Mouse (Mus musculus) gonadal fat pad, adult 2 months (tissue): Measurements from ENCODE around the gene Pde4d. TPM values are rescaled to one million over a fixed set of nuclear protein-coding genes. Genes with fewer than 3 reads are reported as not detected.

Experiments used
- DNase-seq: peaks from one replicate; pipeline ENCODE4 v3.0.0-alpha.2; 2012; ENCODE audit warnings: low read depth
- polyA plus RNA-seq: library from polyadenylated mRNA; depleted of rRNA; stranded (reverse); fragments of >200 nt; gene quantifications from 2 replicates; pipeline ENCODE4 v1.2.3, GENCODE M21; 2012

The Pde4d gene
- polyA plus RNA-seq, 1 experiment = 10.0 TPM

- no peak for DNase-seq
Observed at GRCm38 (mm10) chr13:109380149-109380548, 930.4 kb downstream of the Pde4d start.

- no peak for DNase-seq
Observed at GRCm38 (mm10) chr13:109388626-109389220, 939.0 kb downstream of the Pde4d start.

GRCm38 (mm10) chr13:109402396-109402795 is 952.6 kb downstream of the Pde4d start:
- no peak for DNase-seq

- no peak for DNase-seq
Observed at GRCm38 (mm10) chr13:109402936-109403335, 953.2 kb downstream of the Pde4d start.

GRCm38 (mm10) chr13:109406341-109406740 is 956.6 kb downstream of the Pde4d start:
- DNase-seq = no peak

GRCm38 (mm10) chr13:109407371-109407770 is 957.6 kb downstream of the Pde4d start:
- no peak for DNase-seq

- DNase-seq = no peak
Observed at GRCm38 (mm10) chr13:109420426-109420825, 970.7 kb downstream of the Pde4d start.

GRCm38 (mm10) chr13:109424906-109425305 is 975.2 kb downstream of the Pde4d start:
- no peak for DNase-seq

- no peak for DNase-seq
Observed at GRCm38 (mm10) chr13:109425548-109425947, 975.8 kb downstream of the Pde4d start.

GRCm38 (mm10) chr13:109426058-109426457 is 976.3 kb downstream of the Pde4d start:
- DNase-seq = no peak

- no peak for DNase-seq
Observed at GRCm38 (mm10) chr13:109427541-109427940, 977.8 kb downstream of the Pde4d start.

GRCm38 (mm10) chr13:109429544-109429943 is 979.8 kb downstream of the Pde4d start:
- no peak for DNase-seq

- DNase-seq = no peak
Observed at GRCm38 (mm10) chr13:109437231-109437776, 987.6 kb downstream of the Pde4d start.

- no peak for DNase-seq
Observed at GRCm38 (mm10) chr13:109439436-109440161, 989.9 kb downstream of the Pde4d start.

GRCm38 (mm10) chr13:109440331-109440730 is 990.6 kb downstream of the Pde4d start:
- DNase-seq = no peak

- no peak for DNase-seq
Observed at GRCm38 (mm10) chr13:109440881-109441280, 991.1 kb downstream of the Pde4d start.

GRCm38 (mm10) chr13:109441401-109441973 is 991.7 kb downstream of the Pde4d start:
- DNase-seq = no peak

- DNase-seq = no peak
Observed at GRCm38 (mm10) chr13:109446138-109446537, 996.4 kb downstream of the Pde4d start.

GRCm38 (mm10) chr13:109448121-109448520 is 998.4 kb downstream of the Pde4d start:
- DNase-seq = no peak

GRCm38 (mm10) chr13:109474344-109474743 is 1024.6 kb downstream of the Pde4d start:
- no peak for DNase-seq

- DNase-seq = peak; percentile 90
Observed at GRCm38 (mm10) chr13:109481446-109481845, 1031.7 kb downstream of the Pde4d start.

GRCm38 (mm10) chr13:109486166-109486565 is 1036.4 kb downstream of the Pde4d start:
- DNase-seq = no peak

GRCm38 (mm10) chr13:109487378-109487777 is 1037.6 kb downstream of the Pde4d start:
- DNase-seq = no peak
